8 mouse cellular contexts compared by ENCODE assay signal in genomic region chr11:98018858-98019641, GRCm38 (mm10). TPM values are rescaled to one million over a fixed set of nuclear protein-coding genes. Genes with fewer than 3 reads are reported as not detected.
A peak's percentile ranks its signal among the peaks of the same experiment; 100 is the strongest.
DNase-seq lines count a peak whose midpoint lies in the region; ATAC-seq and TF ChIP-seq lines count a peak whose summit lies in the region.

No protein-coding gene starts in this region.

- H3K9me3 ChIP-seq in midbrain, postnatal 0 days (ENCODE audit: low read length), result no peaks in the 10 kb centered on the region

- TF ChIP-seq POLR2A in cerebellum, adult 2 months (IDR thresholded peaks at IDR 0.05; ENCODE audit: borderline replicate concordance, insufficient read depth, low read length), result no peak

- peaks cover 36% of the 10 kb centered on the region for H3K36me3 ChIP-seq in midbrain, postnatal 0 days (ENCODE audit: insufficient read depth, low read length)

- no peak for ATAC-seq in midbrain, postnatal 0 days (ENCODE audit: low FRiP score)

- H3K4me2 ChIP-seq in midbrain, postnatal 0 days (ENCODE audit: low read depth, low read length, poor library complexity, severe bottlenecking), result peak overlapping the region; percentile 81

- H3K27me3 ChIP-seq in cerebellum, adult 2 months (ENCODE audit: control insufficient read depth, insufficient read depth, low read length), result no peaks in the 10 kb centered on the region
- no peaks in the 10 kb centered on the region for H3K27me3 ChIP-seq in midbrain, postnatal 0 days (ENCODE audit: insufficient read depth, low read length)

- H3K4me1 ChIP-seq in cerebellum, adult 2 months (ENCODE audit: control insufficient read depth, insufficient read depth, low read length), result peaks cover 17% of the 10 kb centered on the region
- H3K4me1 ChIP-seq in midbrain, postnatal 0 days (ENCODE audit: insufficient read depth, low read length), result peaks cover 20% of the 10 kb centered on the region; the same call in 1 of the 2 replicates

- no peak for DNase-seq in cerebellum, adult 2 months
- no peak for DNase-seq in cerebellum, adult 11 months
- DNase-seq in testis, postnatal 10 days (ENCODE audit: low spot score), result peak; percentile 59
- DNase-seq in testis, postnatal 14 days (ENCODE audit: low spot score), result no peak
- DNase-seq in frontal cortex, postnatal 36 days (ENCODE audit: low spot score in 2 of 2), result peak; percentile 83 to 87
- peak; percentile 75 to 87 for DNase-seq in left cerebral cortex, adult 18-20 months (ENCODE audit: low spot score in 2 of 2)
- peak; percentile 55 for DNase-seq in midbrain, postnatal 0 days (ENCODE audit: low spot score)
- peak; percentile 84 for DNase-seq in thymus, postnatal 25 days

- WGBS in cerebellum, adult 2 months, result 55% methylated on average over 10 of the region's 10 CpGs
- WGBS in midbrain, postnatal 0 days, result 27% methylated on average over 10 of the region's 10 CpGs

- H3K27ac ChIP-seq in cerebellum, adult 2 months (ENCODE audit: insufficient read depth, low read length), result no peak overlapping the region
- H3K27ac ChIP-seq in midbrain, postnatal 0 days (ENCODE audit: low read depth, low read length), result peak overlapping the region; percentile 34; the same call in 1 of the 2 replicates

- H3K9ac ChIP-seq in midbrain, postnatal 0 days (replicated peaks; ENCODE audit: low read length, poor library complexity, severe bottlenecking), result no peak overlapping the region

- TF ChIP-seq CTCF in cerebellum, adult 2 months (IDR thresholded peaks at IDR 0.05; ENCODE audit: borderline replicate concordance, insufficient read depth, low read depth, low read length), result peak; percentile 10; the same call in 1 of the 2 replicates
- TF ChIP-seq CTCF in midbrain, postnatal 0 days (IDR thresholded peaks at IDR 0.05), result peak; percentile 71

- H3K4me3 ChIP-seq in cerebellum, adult 2 months (replicated peaks; ENCODE audit: insufficient read depth, low read depth, low read length), result no peak overlapping the region
- H3K4me3 ChIP-seq in midbrain, postnatal 0 days (ENCODE audit: low read depth, low read length), result 0 out of 2 replicates have a peak overlapping the region, but pooled peaks have one; percentile 96

RNA-seq across cellular contexts. Expression of gene Cacnb1, which starts 3.8 kb away (rescaled TPM):
- 34.6 and 37.5 TPM in 2 replicates for polyA plus RNA-seq in cerebellum, adult 2 months (2012; rRNA removed)
- total RNA-seq in left cerebral cortex, adult 18-20 months (2021), result 100 to 1,000 TPM; 154 to 170 TPM
- total RNA-seq in midbrain, postnatal 0 days (2014; rRNA removed), result 89.1 and 96.4 TPM in 2 replicates
- polyA plus RNA-seq in midbrain, postnatal 0 days (2015; fragmentation: Nextera tagmentation; extraction: Ambion mirVana), result 61.1 and 63.2 TPM in 2 replicates

RNA-seq across cellular contexts. Expression of gene Rpl19, which starts 7.5 kb away (rescaled TPM):
- 746 and 786 TPM in 2 replicates for polyA plus RNA-seq in cerebellum, adult 2 months (2012; rRNA removed)
- 100 to 1,000 TPM; 627 to 650 TPM for total RNA-seq in left cerebral cortex, adult 18-20 months (2021)
- 597 and 686 TPM in 2 replicates for total RNA-seq in midbrain, postnatal 0 days (2014; rRNA removed)
- polyA plus RNA-seq in midbrain, postnatal 0 days (2015; fragmentation: Nextera tagmentation; extraction: Ambion mirVana), result 591 and 620 TPM in 2 replicates

RNA-seq across cellular contexts. Expression of gene Arl5c, which starts 23.1 kb away (rescaled TPM):
- 2.0 and 2.2 TPM in 2 replicates for polyA plus RNA-seq in cerebellum, adult 2 months (2012; rRNA removed)
- 1 to 10 TPM; 1.4 to 1.9 TPM for total RNA-seq in left cerebral cortex, adult 18-20 months (2021)
- 1.1 and 2.9 TPM in 2 replicates for total RNA-seq in midbrain, postnatal 0 days (2014; rRNA removed)
- 2.9 and 4.5 TPM in 2 replicates for polyA plus RNA-seq in midbrain, postnatal 0 days (2015; fragmentation: Nextera tagmentation; extraction: Ambion mirVana)

RNA-seq across cellular contexts. Expression of gene Plxdc1, which starts 32.8 kb away (rescaled TPM):
- 46.2 and 51.5 TPM in 2 replicates for polyA plus RNA-seq in cerebellum, adult 2 months (2012; rRNA removed)
- total RNA-seq in left cerebral cortex, adult 18-20 months (2021), result 10 to 100 TPM; 42.2 to 46.7 TPM
- 2.4 and 3.1 TPM in 2 replicates for total RNA-seq in midbrain, postnatal 0 days (2014; rRNA removed)
- 4.9 and 5.6 TPM in 2 replicates for polyA plus RNA-seq in midbrain, postnatal 0 days (2015; fragmentation: Nextera tagmentation; extraction: Ambion mirVana)

RNA-seq across cellular contexts. Expression of gene Stac2, which starts 34.2 kb away (rescaled TPM):
- 31.0 and 37.7 TPM in 2 replicates for polyA plus RNA-seq in cerebellum, adult 2 months (2012; rRNA removed)
- 100 to 1,000 TPM in 1 of 2 experiments, 10 to 100 TPM in 1; 86.3 to 109 TPM for total RNA-seq in left cerebral cortex, adult 18-20 months (2021)
- 4.4 and 8.3 TPM in 2 replicates for total RNA-seq in midbrain, postnatal 0 days (2014; rRNA removed)
- 3.5 and 4.1 TPM in 2 replicates for polyA plus RNA-seq in midbrain, postnatal 0 days (2015; fragmentation: Nextera tagmentation; extraction: Ambion mirVana)

Comparison
In these comparisons a context has a peak if more than half of its experiments do, and no peak if none do; other contexts are left out.
1. DNase-seq: peak in testis, postnatal 10 days (single experiment), frontal cortex, postnatal 36 days (2 of 2), left cerebral cortex, adult 18-20 months (2 of 2), midbrain, postnatal 0 days (single experiment) and thymus, postnatal 25 days (single experiment); none in cerebellum, adult 2 months (0 of 2), cerebellum, adult 11 months (single experiment) and testis, postnatal 14 days (single experiment).